Mouse (Mus musculus): Measurements from ENCODE around the gene Cct4. TPM values are rescaled to one million over a fixed set of nuclear protein-coding genes. Genes with fewer than 3 reads are reported as not detected.

The Cct4 gene
- total and polyA plus RNA-seq, 3 experiments: 482 to 874 (median 569) TPM

DNA sequence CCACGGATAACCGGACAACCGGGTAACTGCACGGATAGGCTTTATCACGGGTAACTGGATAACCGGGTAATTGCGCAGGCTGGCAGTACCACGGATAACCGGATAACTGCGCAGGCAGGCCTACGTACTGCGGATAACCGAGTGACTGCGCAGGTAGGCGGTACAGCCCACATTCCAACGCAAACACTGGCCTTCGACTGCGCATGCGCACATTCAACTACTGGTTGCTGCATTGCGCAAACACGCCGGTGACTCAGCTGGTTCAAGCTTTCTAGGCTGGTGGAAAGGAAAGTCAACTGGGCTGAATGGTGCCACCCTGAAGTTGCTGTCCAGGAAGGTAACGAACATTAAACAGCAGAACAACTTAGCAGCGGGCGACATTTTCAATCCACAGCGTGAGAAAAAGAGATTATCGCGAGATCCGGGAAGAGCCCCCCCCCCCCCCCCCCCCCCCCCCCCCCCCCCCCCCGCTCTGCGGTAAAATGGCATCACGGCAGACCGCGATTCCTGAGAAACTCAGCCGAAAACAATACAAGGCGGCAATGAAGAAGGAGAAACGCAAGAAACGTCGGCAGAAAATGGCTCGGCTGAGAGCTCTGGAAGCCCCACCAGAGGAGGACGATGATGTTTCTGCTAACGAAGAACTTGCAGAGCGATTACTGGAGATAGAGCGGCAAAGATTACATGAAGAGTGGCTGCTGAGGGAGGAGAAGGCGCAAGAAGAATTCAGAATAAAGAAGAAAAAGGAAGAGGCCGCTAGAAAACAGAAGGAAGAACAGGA lies 17.4 kb upstream of the Cct4 start:
- dilution Hi-C loops (cut with MboI; ENCODE audit: extremely low pct_ligation_motif_present, extremely low pct_unique_long_range_greater_than_20kb, low sequenced_read_pairs) (no loop called here), in situ Hi-C loops (cut with MboI; ENCODE audit: low pct_ligation_motif_present, low pct_unique_long_range_greater_than_20kb, low sequenced_read_pairs) (no loop called here)
- Histone ChIP-seq H3K79me2 (replicated peaks; ENCODE audit: control insufficient read depth, extremely low read depth, insufficient read depth, poor library complexity, severe bottlenecking) (peaks cover 17% of the 10 kb centered on the region), H3K9me3 (replicated peaks; ENCODE audit: low read length) (peaks cover 11% of the 10 kb centered on the region), H3K27ac (ENCODE audit: insufficient read depth, low read depth) (peak overlapping the region; percentile 81), H3K4me3 (replicated peaks in 1 of 3; ENCODE audit: low read depth in 2 of 3, low read length in 2 of 3, poor library complexity in 1 of 3) (peak overlapping the region; percentile 51 to 66 (median 59)), H3K9ac (ENCODE audit: insufficient read depth, low read depth) (peak overlapping the region; percentile 54; the same call in 1 of the 2 replicates), H3K4me2 (ENCODE audit: insufficient read depth, low read depth, poor library complexity, severe bottlenecking) (no peak overlapping the region), H3K27me3 (replicated peaks) (no peaks in the 10 kb centered on the region), H3K4me1 (ENCODE audit: control insufficient read depth in 1 of 2, insufficient read depth in 2 of 2) (peaks cover 3 to 20% of the 10 kb centered on the region in 2 experiments; a peak in 3 of 4 replicates), H3K36me3 (replicated peaks in 1 of 2; ENCODE audit: control insufficient read depth in 1 of 2, insufficient read depth in 1 of 2, low read length in 1 of 2) (peaks cover 0 to 43% of the 10 kb centered on the region in 2 experiments)
- TF ChIP-seq GABPA (IDR thresholded peaks at IDR 0.05; ENCODE audit: insufficient replicate concordance, low read depth, low read length) (no peak), NELFE (IDR thresholded peaks at IDR 0.05; ENCODE audit: low read depth, low read length) (no peak), TBP (conservative IDR thresholded peaks at IDR 0.05; ENCODE audit: low read depth, low read length) (0 out of 2 replicates have a peak, but pooled peaks have one; percentile 25), CHD2 (IDR thresholded peaks at IDR 0.05; ENCODE audit: low read length) (peak; percentile 97), ZC3H11A (IDR thresholded peaks at IDR 0.05; ENCODE audit: low read depth, low read length) (no peak), SIN3A (IDR thresholded peaks at IDR 0.05; ENCODE audit: low read length) (0 out of 2 replicates have a peak, but pooled peaks have one; percentile 30), POLR2A (IDR thresholded peaks at IDR 0.05; ENCODE audit: low read depth, low read length) (peak; percentile 45; the same call in 1 of the 2 replicates), RCOR1 (conservative IDR thresholded peaks at IDR 0.05; ENCODE audit: low read depth, low read length) (no peak), MAZ (IDR thresholded peaks at IDR 0.05; ENCODE audit: low read depth, low read length) (0 out of 2 replicates have a peak, but pooled peaks have one; percentile 53), MXI1 (IDR thresholded peaks at IDR 0.05; ENCODE audit: low read depth, low read length) (no peak), E2F4 (IDR thresholded peaks at IDR 0.05; ENCODE audit: insufficient replicate concordance, low read depth, low read length) (no peak), NRF1 (IDR thresholded peaks at IDR 0.05; ENCODE audit: low read depth, low read length) (peak; percentile 93), MAFK (IDR thresholded peaks at IDR 0.05; ENCODE audit: insufficient replicate concordance, low read length) (no peak), CTCF (conservative IDR thresholded peaks at IDR 0.05 in 1 of 2, IDR thresholded peaks at IDR 0.05 in 1 of 2; ENCODE audit: low read depth in 2 of 2, low read length in 2 of 2) (no peak), ZMIZ1 (IDR thresholded peaks at IDR 0.05; ENCODE audit: low read depth, low read length) (no peak)
- DNase-seq (ENCODE audit: extremely low read depth): peak; percentile 75

DNA sequence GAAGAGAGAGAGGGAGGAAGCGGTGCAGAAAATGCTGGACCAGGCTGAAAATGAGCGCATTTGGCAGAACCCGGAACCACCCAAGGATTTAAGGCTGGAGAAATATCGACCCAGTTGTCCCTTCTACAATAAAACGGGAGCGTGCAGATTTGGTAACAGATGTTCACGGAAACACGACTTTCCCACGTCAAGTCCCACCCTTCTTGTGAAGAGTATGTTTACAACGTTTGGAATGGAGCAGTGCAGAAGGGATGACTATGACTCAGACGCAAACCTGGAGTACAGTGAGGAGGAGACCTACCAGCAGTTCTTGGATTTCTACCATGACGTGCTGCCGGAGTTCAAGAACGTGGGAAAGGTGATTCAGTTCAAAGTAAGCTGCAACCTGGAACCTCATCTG lies 16.7 kb upstream of the Cct4 start:
- no peak overlapping the region for H3K27ac ChIP-seq (ENCODE audit: insufficient read depth, low read depth)
- peaks cover 5 to 24% of the 10 kb centered on the region in 2 experiments; a peak in 3 of 4 replicates for H3K4me1 ChIP-seq (ENCODE audit: control insufficient read depth in 1 of 2, insufficient read depth in 2 of 2)

More for the DNA sequence above, 16.7 kb upstream of the Cct4 start:
- peaks cover 11% of the 10 kb centered on the region for H3K9me3 ChIP-seq (replicated peaks; ENCODE audit: low read length)
- in situ Hi-C loops (cut with MboI; ENCODE audit: low pct_ligation_motif_present, low pct_unique_long_range_greater_than_20kb, low sequenced_read_pairs) (no loop called here), dilution Hi-C loops (cut with MboI; ENCODE audit: extremely low pct_ligation_motif_present, extremely low pct_unique_long_range_greater_than_20kb, low sequenced_read_pairs) (no loop called here)
- TF ChIP-seq MAFK (IDR thresholded peaks at IDR 0.05; ENCODE audit: insufficient replicate concordance, low read length) (no peak), ZKSCAN1 (IDR thresholded peaks at IDR 0.05; ENCODE audit: borderline replicate concordance, low read depth, low read length) (no peak), RCOR1 (conservative IDR thresholded peaks at IDR 0.05; ENCODE audit: low read depth, low read length) (no peak), MEF2A (IDR thresholded peaks at IDR 0.05; ENCODE audit: borderline replicate concordance, low read depth, low read length) (no peak), MAX (IDR thresholded peaks at IDR 0.05; ENCODE audit: low read length) (no peak), MXI1 (IDR thresholded peaks at IDR 0.05; ENCODE audit: low read depth, low read length) (no peak), SMC3 (IDR thresholded peaks at IDR 0.05; ENCODE audit: low read depth, low read length) (no peak), NELFE (IDR thresholded peaks at IDR 0.05; ENCODE audit: low read depth, low read length) (no peak), E2F4 (IDR thresholded peaks at IDR 0.05; ENCODE audit: insufficient replicate concordance, low read depth, low read length) (no peak), SIN3A (IDR thresholded peaks at IDR 0.05; ENCODE audit: low read length) (no peak), JUN (IDR thresholded peaks at IDR 0.05; ENCODE audit: insufficient read depth, low read depth, low read length) (no peak), KAT2A (IDR thresholded peaks at IDR 0.05; ENCODE audit: insufficient replicate concordance, low read length) (no peak), ZMIZ1 (IDR thresholded peaks at IDR 0.05; ENCODE audit: low read depth, low read length) (no peak), USF1 (IDR thresholded peaks at IDR 0.05; ENCODE audit: low read depth, low read length) (no peak), MAZ (IDR thresholded peaks at IDR 0.05; ENCODE audit: low read depth, low read length) (no peak), ZNF384 (IDR thresholded peaks at IDR 0.05; ENCODE audit: low read depth, low read length) (no peak)
- H3K4me2 ChIP-seq (ENCODE audit: insufficient read depth, low read depth, poor library complexity, severe bottlenecking): peak overlapping the region; percentile 11; the same call in 1 of the 2 replicates
- H3K79me2 ChIP-seq (replicated peaks; ENCODE audit: control insufficient read depth, extremely low read depth, insufficient read depth, poor library complexity, severe bottlenecking): peaks cover 17% of the 10 kb centered on the region
- no peaks in the 10 kb centered on the region for H3K27me3 ChIP-seq (replicated peaks)
- peak overlapping the region; percentile 54; the same call in 1 of the 2 replicates for H3K9ac ChIP-seq (ENCODE audit: insufficient read depth, low read depth)
- peak overlapping the region; percentile 51 to 66 (median 54) for H3K4me3 ChIP-seq (replicated peaks in 1 of 3; ENCODE audit: low read depth in 2 of 3, low read length in 2 of 3, poor library complexity in 1 of 3)
- no peak for DNase-seq (ENCODE audit: extremely low read depth)
- H3K36me3 ChIP-seq (replicated peaks in 1 of 2; ENCODE audit: control insufficient read depth in 1 of 2, insufficient read depth in 1 of 2, low read length in 1 of 2): peaks cover 3 to 46% of the 10 kb centered on the region in 2 experiments
